Mouse (Mus musculus) G1E-ER4 (cell line): ENCODE results near the gene Pex16. TPM values are rescaled to one million over a fixed set of nuclear protein-coding genes. Genes with fewer than 3 reads are reported as not detected.

Source experiments
- GATA1 ChIP-seq: IDR thresholded peaks from one replicate; pipeline ENCODE4 v1.8.0; 2012; ENCODE audit warnings: low read length, inconsistent platforms
- polyA plus RNA-seq: library from polyadenylated mRNA; stranded (reverse); fragments of >175 nt; gene quantifications from 2 replicates; pipeline ENCODE4 v1.2.3, GENCODE M21; 2012

Pex16 gene
- polyA plus RNA-seq, 1 experiment: 22.5 TPM

DNA sequence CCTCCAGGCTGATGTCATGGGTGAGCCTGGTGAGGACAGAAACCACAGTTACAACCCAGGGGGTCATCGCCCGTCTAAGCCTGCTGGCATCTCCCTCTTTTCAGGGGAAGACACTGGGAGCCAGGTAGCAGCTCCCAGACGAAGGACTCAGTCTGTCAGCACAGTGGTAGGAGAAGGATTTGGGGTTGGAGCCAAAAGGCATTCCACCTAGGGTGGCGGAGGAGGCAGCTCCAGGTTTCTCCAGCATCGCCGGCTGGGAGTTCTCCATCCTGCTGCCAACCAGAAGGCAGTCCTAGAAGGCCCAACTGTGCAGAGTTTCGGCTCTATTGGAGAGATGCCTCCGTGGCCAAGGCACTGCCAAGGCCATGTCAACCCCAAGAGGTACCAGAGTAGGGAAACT, 16.6 kb downstream of the Pex16 start:
- TF ChIP-seq GATA1: no peak

DNA sequence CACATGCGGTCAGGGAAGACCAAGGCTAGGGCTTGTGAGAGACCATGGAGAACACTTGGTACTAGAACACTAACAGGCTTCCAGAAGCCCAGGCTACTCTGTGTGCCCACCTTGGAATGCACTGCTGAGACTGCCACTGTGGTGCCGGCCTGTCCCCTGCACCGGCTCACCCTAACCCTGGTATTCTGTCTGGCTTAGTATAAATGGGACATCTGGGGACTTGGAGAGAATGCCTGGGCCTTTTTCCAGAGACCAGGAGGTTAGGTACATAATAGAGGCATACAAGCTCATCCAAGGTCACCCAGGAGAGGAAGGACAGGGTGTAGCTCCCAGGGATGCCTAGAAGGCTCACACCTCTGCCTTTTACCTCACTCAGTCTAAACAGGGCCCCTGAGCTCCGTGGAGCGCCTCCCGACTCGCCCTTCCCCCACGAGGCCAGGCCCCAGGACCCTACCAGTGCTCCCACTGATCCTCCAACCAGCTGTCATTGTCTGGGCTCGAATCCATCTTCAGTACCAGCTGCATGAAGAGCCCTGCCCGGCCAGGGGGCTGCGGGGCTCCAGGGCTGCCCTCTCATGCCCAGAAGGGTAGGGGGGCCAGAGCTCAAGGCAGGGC, 17.3 kb downstream of the Pex16 start:
- TF ChIP-seq GATA1: no peak

DNA sequence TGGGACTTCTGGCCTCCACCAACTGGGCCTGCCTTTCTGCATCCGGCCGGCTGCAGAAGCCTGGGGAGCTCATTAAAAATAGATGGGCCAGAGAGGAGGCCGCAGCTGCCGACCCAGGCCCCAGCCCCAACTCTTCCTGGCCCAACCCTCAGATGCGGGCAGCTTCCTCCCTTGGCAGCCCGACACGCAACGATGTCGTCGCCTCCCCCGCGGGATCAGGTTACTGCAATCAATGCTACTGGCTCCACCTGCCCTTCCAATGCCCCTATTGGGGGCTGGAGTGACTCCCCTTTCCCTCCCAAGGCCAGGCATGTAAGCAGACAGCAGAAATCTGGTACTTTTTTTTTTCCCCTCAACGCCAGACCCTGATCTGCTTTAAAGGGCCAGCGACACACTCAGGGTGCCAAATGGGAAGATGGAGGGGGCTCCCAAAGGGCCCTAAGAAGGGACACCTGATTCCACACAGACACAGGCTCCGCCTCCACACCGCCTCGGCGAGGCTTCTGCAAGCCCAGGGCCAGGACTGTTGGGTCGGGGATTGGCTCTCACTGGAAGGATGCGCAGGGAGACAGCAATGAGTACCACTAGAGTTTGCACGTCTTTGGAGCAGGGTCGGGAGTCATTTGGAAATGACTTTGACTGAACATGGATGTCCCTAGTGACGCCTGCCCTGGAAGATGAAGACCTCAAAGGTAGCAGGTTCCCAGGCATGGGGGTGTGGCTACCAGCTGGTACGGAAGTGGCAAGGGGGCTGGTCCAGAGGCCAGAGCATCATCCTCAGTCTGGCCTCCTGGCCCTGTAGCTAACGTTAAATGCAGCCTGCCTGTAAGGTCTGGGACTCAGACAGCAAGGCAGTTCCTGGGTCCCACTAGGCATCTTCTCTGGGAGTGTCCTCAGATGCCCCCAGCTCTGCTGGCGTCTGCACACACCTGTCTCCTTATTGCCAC, 18.1 kb downstream of the Pex16 start:
- TF ChIP-seq GATA1: no peak

DNA sequence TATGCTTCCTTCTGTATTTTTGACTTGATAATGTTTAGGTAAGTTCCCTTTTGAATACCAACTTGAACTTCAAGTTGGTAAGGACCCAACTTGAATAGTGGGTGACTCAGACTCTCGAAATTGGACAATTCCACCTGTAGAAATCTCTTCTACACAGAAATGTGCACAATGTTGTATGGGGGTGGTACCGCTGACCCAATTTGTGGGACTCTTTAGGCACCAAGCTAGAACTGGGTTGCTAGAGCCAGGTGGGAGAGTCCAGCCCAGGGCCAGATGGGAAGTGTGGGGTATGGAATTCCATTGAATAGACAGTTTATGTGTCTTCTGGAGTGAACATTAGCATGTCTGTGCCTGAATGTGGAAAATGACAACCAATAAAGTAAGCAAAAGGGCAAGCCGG, 21.1 kb downstream of the Pex16 start:
- TF ChIP-seq GATA1: no peak

DNA sequence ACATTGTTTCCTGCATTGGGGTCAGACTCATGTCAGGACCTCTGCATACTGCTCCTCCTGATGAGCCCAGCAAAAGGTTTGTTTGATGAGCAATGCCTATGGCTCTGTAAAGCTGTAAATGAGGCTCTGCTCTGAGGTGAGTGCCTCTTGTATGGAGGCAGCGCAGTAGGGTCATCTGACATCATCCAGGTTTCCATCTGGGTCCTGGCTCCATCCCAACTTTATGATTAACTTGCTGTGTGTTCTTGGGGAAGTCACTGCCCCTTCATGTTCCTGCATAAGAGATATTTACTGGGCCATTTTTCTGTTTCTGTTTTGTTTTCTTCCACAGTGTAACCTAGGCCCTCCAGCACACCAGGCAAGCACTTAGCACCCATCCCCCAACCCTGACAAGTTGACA, 23.0 kb downstream of the Pex16 start:
- TF ChIP-seq GATA1: no peak

DNA sequence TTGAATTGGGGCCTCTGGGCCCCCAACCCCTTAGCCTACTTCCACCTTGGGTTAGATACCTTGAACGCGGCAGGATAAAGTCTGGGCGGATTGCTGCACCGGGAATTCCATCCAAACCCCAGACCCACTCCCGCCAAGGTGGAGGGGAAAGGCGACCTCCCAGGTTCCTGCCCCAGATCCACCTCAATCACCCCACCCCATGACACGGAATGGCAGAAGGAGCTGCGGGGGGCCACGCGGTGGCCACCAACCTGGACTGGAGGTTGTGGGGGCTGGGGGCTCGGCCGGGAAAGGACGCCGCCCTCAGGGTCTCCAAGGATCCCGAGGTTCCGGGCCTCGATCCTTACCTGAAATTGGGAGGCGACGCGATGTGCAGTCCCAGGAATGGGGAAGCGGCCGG, 26.2 kb downstream of the Pex16 start:
- no peak for TF ChIP-seq GATA1

DNA sequence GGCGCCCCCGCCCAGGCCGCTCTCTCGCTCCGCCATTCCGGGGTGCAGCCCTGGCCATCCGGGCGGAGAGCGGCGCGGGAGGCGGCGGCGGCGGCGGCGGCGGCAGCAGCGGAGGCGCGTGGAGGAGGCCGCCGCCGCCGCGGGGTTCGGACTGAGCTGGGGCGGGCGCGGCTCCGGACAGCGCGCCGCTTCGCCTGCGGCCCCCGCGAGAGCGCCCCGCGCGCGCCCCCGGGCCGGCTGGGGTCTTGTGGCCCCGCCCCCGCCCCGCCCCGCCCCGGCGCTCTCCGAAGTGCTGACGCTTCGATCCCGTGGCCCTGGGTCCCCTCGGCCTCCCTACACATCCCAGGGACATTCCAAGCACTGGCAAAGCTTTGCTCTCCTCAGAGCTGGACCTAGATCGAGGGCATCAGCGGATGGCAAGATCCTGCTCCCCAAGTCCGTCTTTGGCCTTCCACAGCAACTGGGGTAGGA, 26.6 kb downstream of the Pex16 start, which contains the start of gene Mapk8ip1:
Mapk8ip1 (minus strand) TSS at position 173 of the 471 bp plus-strand sequence.
- TF ChIP-seq GATA1: no peak

DNA sequence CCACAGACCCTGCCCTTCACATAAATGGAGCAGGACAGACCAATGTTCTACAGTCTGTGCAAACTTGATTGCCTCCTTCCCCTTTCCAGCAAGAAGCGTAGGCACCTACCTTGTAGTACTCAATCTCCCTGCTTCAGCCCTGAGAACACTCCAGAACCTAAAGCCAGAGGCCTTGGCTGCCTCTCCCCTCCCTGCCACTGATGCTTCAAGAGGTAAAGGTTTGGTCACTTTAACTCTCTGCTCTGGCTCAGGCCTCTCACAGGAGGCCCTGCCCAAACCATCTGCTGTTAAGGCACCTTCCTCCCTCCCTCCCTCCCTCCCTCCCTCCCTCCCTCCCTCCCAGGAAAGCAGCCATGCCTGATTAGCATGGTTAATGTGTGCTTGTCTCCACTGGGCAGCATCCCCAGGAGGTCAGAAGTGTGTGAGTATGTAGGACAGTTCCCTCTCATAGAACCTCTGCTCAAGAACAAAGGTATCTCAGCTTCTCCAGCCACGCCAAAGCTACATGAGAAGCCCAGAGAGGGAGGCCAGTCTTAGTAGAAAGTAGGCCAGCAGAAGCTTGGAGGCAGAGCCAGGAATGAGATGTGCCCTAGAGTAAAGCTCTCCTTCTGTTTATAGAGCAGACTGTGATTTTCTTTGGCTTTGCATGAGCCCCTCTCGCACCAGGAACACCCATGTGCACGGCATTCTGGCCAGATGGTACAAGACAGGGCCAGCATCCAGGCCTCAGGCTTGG, 28.3 kb downstream of the Pex16 start:
- TF ChIP-seq GATA1: no peak

DNA sequence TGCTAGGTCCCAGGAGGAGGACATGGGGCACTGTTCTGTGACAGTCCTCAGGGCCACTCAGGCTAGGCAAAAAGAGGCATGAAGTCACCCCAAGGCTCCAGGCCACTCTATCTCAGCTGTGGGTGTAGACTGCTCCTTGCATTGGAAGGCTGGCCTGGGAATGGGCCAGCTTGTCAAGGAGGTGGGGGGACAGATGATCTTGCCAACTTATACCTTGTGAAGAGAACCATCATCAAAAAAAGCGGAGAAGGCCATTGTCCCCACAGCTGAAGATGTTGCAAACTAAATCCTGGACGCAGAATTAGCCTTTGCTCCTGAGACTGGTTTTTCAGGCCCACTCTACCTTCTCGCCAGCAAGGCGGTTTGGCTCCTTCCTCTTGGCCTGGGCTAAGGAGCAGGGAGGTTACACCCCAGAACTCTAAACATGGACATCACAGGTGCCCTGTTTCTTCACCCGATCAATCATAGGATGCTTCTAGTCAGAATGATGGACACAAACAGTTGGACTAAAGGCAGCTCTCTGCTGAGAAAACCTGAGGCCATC, 29.4 kb downstream of the Pex16 start:
- TF ChIP-seq GATA1: no peak

DNA sequence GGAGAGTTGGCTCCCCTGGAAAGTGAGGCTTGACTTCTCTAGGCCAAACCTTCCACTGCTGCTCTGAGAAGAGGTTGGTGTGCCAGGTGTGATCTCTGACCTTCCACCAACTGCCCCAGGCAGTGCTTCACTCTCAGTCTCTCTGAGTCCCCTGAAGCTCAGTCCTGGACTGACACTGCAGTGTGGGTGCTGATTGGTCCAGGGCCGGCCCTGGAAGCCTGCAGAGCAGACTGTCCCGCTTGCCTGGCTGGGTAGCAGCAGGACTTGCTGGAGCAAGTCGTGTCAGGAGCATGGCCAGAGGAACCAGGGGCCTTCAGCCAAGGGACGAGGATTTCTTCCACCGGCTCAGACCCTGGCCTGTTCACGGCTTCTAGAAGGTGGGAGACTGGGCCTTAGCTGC, 30.3 kb downstream of the Pex16 start:
- TF ChIP-seq GATA1: no peak

DNA sequence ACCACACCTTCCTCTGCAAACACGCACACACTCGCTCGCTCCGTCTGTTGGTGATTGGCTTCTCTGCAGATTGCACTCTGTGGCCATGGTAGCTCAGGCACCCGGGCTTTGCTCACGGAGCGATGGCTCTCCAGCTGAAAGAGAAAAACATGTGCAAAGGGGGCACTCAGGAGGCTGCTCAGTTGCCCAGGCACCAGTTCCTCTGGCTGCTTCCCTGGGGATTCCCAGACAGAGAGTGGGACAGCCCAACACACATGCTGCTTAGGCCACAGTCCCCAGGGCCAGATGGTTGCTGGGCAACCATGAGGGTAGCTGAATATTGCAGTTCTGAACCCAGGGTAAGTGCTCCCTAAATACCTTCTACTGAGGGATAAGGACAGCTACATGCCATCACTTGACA, 31.2 kb downstream of the Pex16 start:
- TF ChIP-seq GATA1: no peak

DNA sequence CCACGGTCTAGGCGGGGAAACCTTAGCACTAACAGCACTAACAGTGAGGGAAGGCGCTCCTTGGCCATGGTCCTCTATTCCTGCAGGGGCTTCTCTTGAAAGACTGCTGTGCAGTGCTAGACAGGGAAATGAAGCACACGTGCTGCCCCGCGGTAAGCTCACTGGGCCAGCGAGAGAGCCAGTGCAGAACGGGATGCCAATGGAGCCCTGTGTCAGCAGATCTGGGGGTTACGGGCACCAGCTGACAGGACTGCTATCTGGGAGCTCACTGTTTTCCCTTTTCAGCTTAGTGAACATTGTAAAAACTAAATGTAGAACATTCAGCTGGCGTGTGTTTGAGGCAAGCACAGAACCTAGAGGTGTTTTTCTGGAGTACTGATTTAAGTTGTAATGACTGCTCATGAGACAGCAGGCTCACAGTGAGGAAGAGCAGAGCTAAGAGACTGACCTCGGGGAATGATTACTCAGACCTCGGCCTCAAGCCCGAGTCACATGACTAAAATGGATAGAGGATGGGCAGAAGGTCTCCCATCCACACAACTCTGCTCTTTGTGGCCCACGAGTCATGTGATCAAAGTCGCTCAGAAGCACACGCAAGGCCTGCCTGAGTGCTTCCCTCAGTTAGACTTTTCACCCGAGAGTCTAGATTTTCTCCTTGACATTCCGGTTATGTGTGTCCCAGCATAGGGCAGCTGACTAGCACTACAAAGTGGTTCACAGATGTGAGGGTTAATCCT, 34.0 kb downstream of the Pex16 start:
- no peak for TF ChIP-seq GATA1

DNA sequence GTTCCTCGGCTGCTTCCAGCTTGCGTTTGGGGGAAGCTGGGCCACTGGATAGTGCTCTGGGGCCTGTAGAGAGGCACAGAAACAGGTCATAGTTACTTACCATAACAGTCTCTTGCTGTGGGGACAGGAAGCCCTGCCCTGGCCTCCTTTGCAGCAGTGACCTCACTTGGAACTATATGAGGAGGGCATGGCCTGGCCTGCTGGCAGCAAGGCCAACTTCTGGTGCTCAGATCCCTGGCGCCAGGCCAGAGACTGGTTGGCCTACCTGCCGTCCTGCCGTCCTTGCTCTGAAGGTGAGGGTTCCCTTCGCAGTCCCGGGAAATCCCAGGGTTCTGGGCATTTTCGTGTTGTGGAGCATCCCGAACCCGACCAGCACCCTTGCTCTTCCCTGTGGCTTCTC, 37.2 kb downstream of the Pex16 start:
- TF ChIP-seq GATA1: no peak

DNA sequence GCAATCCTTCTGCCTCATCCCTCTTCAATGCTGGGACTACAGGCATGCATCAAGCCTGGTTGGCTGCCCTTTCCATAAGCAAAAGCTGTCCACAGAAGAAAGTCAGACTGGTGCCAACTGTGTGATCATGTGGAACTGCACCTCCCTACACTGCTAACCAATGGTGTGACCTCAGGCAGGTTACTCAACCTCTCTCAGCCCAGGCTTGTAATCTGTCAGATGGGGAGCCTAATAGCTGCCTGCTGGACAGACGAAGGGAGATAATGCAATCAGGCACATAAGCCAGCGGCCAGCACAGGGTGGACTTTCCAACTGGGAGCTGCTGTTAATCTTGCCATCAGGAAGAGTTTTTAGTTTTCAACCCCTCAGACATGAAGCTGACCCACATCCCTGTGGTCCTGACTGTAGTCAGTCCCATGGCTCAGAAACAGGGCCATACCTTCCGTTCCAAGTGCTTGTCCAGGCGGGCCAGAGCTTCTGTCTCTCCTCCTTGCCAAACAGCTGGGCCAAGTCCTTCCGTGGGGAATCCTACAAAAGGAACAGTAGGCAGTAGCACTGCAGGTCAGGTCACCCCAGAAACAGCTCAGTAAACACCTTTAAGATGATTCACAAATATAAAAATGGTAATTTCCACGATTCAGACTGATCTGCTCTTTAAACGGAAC, 47.4 kb downstream of the Pex16 start:
- TF ChIP-seq GATA1: no peak
